35 mouse cellular contexts compared by ENCODE assay signal in genomic region chr19:37455528-37455927, GRCm38 (mm10).
"Had no signal": no experiment of that assay in that cellular context is flagged by ENCODE, and none has a peak within 500 bp of the region (broad histone marks: within the 10 kb centered on the region; RNA-seq: fewer than 3 reads in every experiment).

No protein-coding gene starts in this region.

- H3K27me3 ChIP-seq: hindbrain, embryonic 12.5 days; hindbrain, embryonic 13.5 days; hindbrain, embryonic 15.5 days; intestine, embryonic 15.5 days; kidney, embryonic 15.5 days had no signal

- ATAC-seq: hindbrain, embryonic 16.5 days; hindbrain, postnatal 0 days; inflammation-experienced regulatory T-cells, adult 6 months; intestine, embryonic 15.5 days; intestine, embryonic 16.5 days; intestine, postnatal 0 days had no signal

- H3K4me1 ChIP-seq: heart, embryonic 10.5 days; heart, embryonic 12.5 days; heart, embryonic 13.5 days; heart, embryonic 15.5 days; hindbrain, embryonic 10.5 days; hindbrain, embryonic 12.5 days; hindbrain, embryonic 13.5 days; hindbrain, embryonic 15.5 days; intestine, embryonic 15.5 days; kidney, embryonic 15.5 days had no signal

- H3K27ac ChIP-seq: heart, embryonic 10.5 days; heart, embryonic 13.5 days; heart, embryonic 15.5 days; hindbrain, embryonic 10.5 days; hindbrain, embryonic 12.5 days; hindbrain, embryonic 13.5 days; hindbrain, embryonic 14.5 days; hindbrain, embryonic 15.5 days; hindbrain, postnatal 0 days; intestine, embryonic 15.5 days; kidney, embryonic 15.5 days; kidney, postnatal 0 days; layer of hippocampus, adult 2 months had no signal

- H3K4me3 ChIP-seq: heart, embryonic 10.5 days; heart, embryonic 12.5 days; heart, embryonic 13.5 days; heart, embryonic 15.5 days; hindbrain, embryonic 10.5 days; hindbrain, embryonic 12.5 days; hindbrain, embryonic 13.5 days; hindbrain, embryonic 15.5 days; intestine, embryonic 15.5 days; kidney, embryonic 15.5 days; layer of hippocampus, adult 2 months had no signal

- H3K36me3 ChIP-seq: heart, embryonic 10.5 days; heart, embryonic 12.5 days; heart, embryonic 13.5 days; heart, embryonic 15.5 days; hindbrain, embryonic 10.5 days; hindbrain, embryonic 12.5 days; hindbrain, embryonic 13.5 days; hindbrain, embryonic 15.5 days; intestine, embryonic 15.5 days; kidney, embryonic 15.5 days had no signal

- DNase-seq: heart, postnatal 10 days; heart, postnatal 14 days; heart, postnatal 36 days; heart, postnatal 4 days; kidney, adult 11 months; kidney, adult 18-20 months; kidney, adult 2 months; kidney, adult 8-10 months; kidney, adult 9 months; kidney, postnatal 10 days; kidney, postnatal 14 days; kidney, postnatal 25 days; kidney, postnatal 36 days; kidney, postnatal 4 days; layer of hippocampus, adult 9-11 months; layer of hippocampus, postnatal 36 days had no signal

- H3K9me3 ChIP-seq: heart, embryonic 10.5 days; heart, embryonic 13.5 days; heart, embryonic 15.5 days; hindbrain, embryonic 12.5 days; hindbrain, embryonic 13.5 days; hindbrain, embryonic 15.5 days; intestine, embryonic 15.5 days had no signal

- H3K4me2 ChIP-seq: heart, embryonic 11.5 days; heart, embryonic 12.5 days; heart, embryonic 13.5 days; heart, embryonic 15.5 days; hindbrain, embryonic 12.5 days; hindbrain, embryonic 13.5 days; hindbrain, embryonic 14.5 days; hindbrain, embryonic 15.5 days; intestine, embryonic 15.5 days; kidney, embryonic 15.5 days had no signal

- H3K9ac ChIP-seq: heart, embryonic 12.5 days; heart, embryonic 13.5 days; heart, embryonic 15.5 days; hindbrain, embryonic 12.5 days; hindbrain, embryonic 13.5 days; hindbrain, embryonic 14.5 days; hindbrain, embryonic 15.5 days; intestine, embryonic 15.5 days; kidney, embryonic 15.5 days had no signal
